Mouse (Mus musculus): Measurements from ENCODE around the gene Dnmt3a. TPM values are rescaled to one million over a fixed set of nuclear protein-coding genes. Genes with fewer than 3 reads are reported as not detected.

Gene Dnmt3a
- total and polyA plus RNA-seq, 3 experiments: 13.6 to 56.0 (median 50.9) TPM

- Histone ChIP-seq H3K27ac (no peak overlapping the region), H3K79me2 (replicated peaks; ENCODE audit: control insufficient read depth, insufficient read depth, low read length) (no peaks in the 10 kb centered on the region), H3K4me1 (ENCODE audit: control insufficient read depth, insufficient read depth, low read length) (no peaks in the 10 kb centered on the region), H3K27me3 (ENCODE audit: control insufficient read depth, insufficient read depth, low read length) (no peaks in the 10 kb centered on the region), H3K36me3 (ENCODE audit: control insufficient read depth, insufficient read depth, low read length) (no peaks in the 10 kb centered on the region), H3K4me3 (no peak overlapping the region), H3K9ac (ENCODE audit: low read depth, low read length) (no peak overlapping the region)
- TF ChIP-seq CTCF (IDR thresholded peaks at IDR 0.05) (no peak), EP300 (IDR thresholded peaks at IDR 0.05; ENCODE audit: insufficient read depth, low read depth, low read length) (no peak), POLR2A (IDR thresholded peaks at IDR 0.05; ENCODE audit: insufficient read depth, low read depth, low read length) (no peak)
- intact Hi-C loops (cut with DNase I): no loop called here
- peak in 1 of 2 experiments; percentile 13 for DNase-seq
- WGBS: 80% methylated on average over 13 of the region's 13 CpGs
These were observed 101.6 kb downstream of the Dnmt3a start for GRCm38 (mm10) chr12:3907418-3907817.

GRCm38 (mm10) chr12:3910466-3911093 is 104.8 kb downstream of the Dnmt3a start:
- DNase-seq: peak; percentile 2 to 15

GRCm38 (mm10) chr12:3911831-3912348 is 106.1 kb downstream of the Dnmt3a start:
- TF ChIP-seq CTCF (IDR thresholded peaks at IDR 0.05) (no peak), EP300 (IDR thresholded peaks at IDR 0.05; ENCODE audit: insufficient read depth, low read depth, low read length) (no peak), POLR2A (IDR thresholded peaks at IDR 0.05; ENCODE audit: insufficient read depth, low read depth, low read length) (no peak)
- H3K27ac ChIP-seq: no peak overlapping the region
- WGBS: 86% methylated on average over 7 of the region's 7 CpGs
- no peaks in the 10 kb centered on the region for H3K27me3 ChIP-seq (ENCODE audit: control insufficient read depth, insufficient read depth, low read length)
- no peaks in the 10 kb centered on the region for H3K36me3 ChIP-seq (ENCODE audit: control insufficient read depth, insufficient read depth, low read length)
- no peak for DNase-seq
- no peak overlapping the region for H3K4me3 ChIP-seq
- no peaks in the 10 kb centered on the region for H3K4me1 ChIP-seq (ENCODE audit: control insufficient read depth, insufficient read depth, low read length)
- no peaks in the 10 kb centered on the region for H3K79me2 ChIP-seq (replicated peaks; ENCODE audit: control insufficient read depth, insufficient read depth, low read length)
- H3K9ac ChIP-seq (ENCODE audit: low read depth, low read length): no peak overlapping the region
- intact Hi-C loops (cut with DNase I): no loop called here

More at GRCm38 (mm10) chr12:3910466-3911093, 104.8 kb downstream of the Dnmt3a start:
- intact Hi-C loops (cut with DNase I): no loop called here
- 78% methylated on average over 10 of the region's 10 CpGs for WGBS
- Histone ChIP-seq H3K27ac (no peak overlapping the region), H3K36me3 (ENCODE audit: control insufficient read depth, insufficient read depth, low read length) (no peaks in the 10 kb centered on the region), H3K4me3 (no peak overlapping the region), H3K9ac (ENCODE audit: low read depth, low read length) (no peak overlapping the region), H3K4me1 (ENCODE audit: control insufficient read depth, insufficient read depth, low read length) (no peaks in the 10 kb centered on the region), H3K79me2 (replicated peaks; ENCODE audit: control insufficient read depth, insufficient read depth, low read length) (no peaks in the 10 kb centered on the region), H3K27me3 (ENCODE audit: control insufficient read depth, insufficient read depth, low read length) (no peaks in the 10 kb centered on the region)
- TF ChIP-seq CTCF (IDR thresholded peaks at IDR 0.05) (no peak), POLR2A (IDR thresholded peaks at IDR 0.05; ENCODE audit: insufficient read depth, low read depth, low read length) (no peak), EP300 (IDR thresholded peaks at IDR 0.05; ENCODE audit: insufficient read depth, low read depth, low read length) (no peak)

GRCm38 (mm10) chr12:3915852-3916251 is 110.0 kb downstream of the Dnmt3a start:
- Histone ChIP-seq H3K27me3 (ENCODE audit: control insufficient read depth, insufficient read depth, low read length) (no peaks in the 10 kb centered on the region), H3K27ac (no peak overlapping the region), H3K9ac (ENCODE audit: low read depth, low read length) (no peak overlapping the region), H3K79me2 (replicated peaks; ENCODE audit: control insufficient read depth, insufficient read depth, low read length) (no peaks in the 10 kb centered on the region), H3K4me3 (no peak overlapping the region), H3K4me1 (ENCODE audit: control insufficient read depth, insufficient read depth, low read length) (no peaks in the 10 kb centered on the region), H3K36me3 (ENCODE audit: control insufficient read depth, insufficient read depth, low read length) (no peaks in the 10 kb centered on the region)
- DNase-seq: no peak
- WGBS: 70% methylated on average over 3 of the region's 3 CpGs
- TF ChIP-seq EP300 (IDR thresholded peaks at IDR 0.05; ENCODE audit: insufficient read depth, low read depth, low read length): no peak
- no peak for TF ChIP-seq CTCF (IDR thresholded peaks at IDR 0.05)
- TF ChIP-seq POLR2A (IDR thresholded peaks at IDR 0.05; ENCODE audit: insufficient read depth, low read depth, low read length): no peak
- intact Hi-C loops (cut with DNase I): no loop called here

GRCm38 (mm10) chr12:3917668-3918341 is 112.0 kb downstream of the Dnmt3a start:
- intact Hi-C loops (cut with DNase I): no loop called here
- no peak for TF ChIP-seq EP300 (IDR thresholded peaks at IDR 0.05; ENCODE audit: insufficient read depth, low read depth, low read length)
- no peak for TF ChIP-seq POLR2A (IDR thresholded peaks at IDR 0.05; ENCODE audit: insufficient read depth, low read depth, low read length)
- no peak for TF ChIP-seq CTCF (IDR thresholded peaks at IDR 0.05)
- no peak overlapping the region for H3K9ac ChIP-seq (ENCODE audit: low read depth, low read length)
- H3K4me3 ChIP-seq: no peak overlapping the region
- DNase-seq: no peak
- H3K79me2 ChIP-seq (replicated peaks; ENCODE audit: control insufficient read depth, insufficient read depth, low read length): no peaks in the 10 kb centered on the region
- H3K27me3 ChIP-seq (ENCODE audit: control insufficient read depth, insufficient read depth, low read length): no peaks in the 10 kb centered on the region
- 33% methylated on average over 14 of the region's 14 CpGs for WGBS
- no peaks in the 10 kb centered on the region for H3K4me1 ChIP-seq (ENCODE audit: control insufficient read depth, insufficient read depth, low read length)
- no peak overlapping the region for H3K27ac ChIP-seq
- H3K36me3 ChIP-seq (ENCODE audit: control insufficient read depth, insufficient read depth, low read length): no peaks in the 10 kb centered on the region

- DNase-seq: no peak
- Histone ChIP-seq H3K9ac (ENCODE audit: low read depth, low read length) (no peak overlapping the region), H3K36me3 (ENCODE audit: control insufficient read depth, insufficient read depth, low read length) (no peaks in the 10 kb centered on the region), H3K27ac (no peak overlapping the region), H3K4me1 (ENCODE audit: control insufficient read depth, insufficient read depth, low read length) (no peaks in the 10 kb centered on the region), H3K27me3 (ENCODE audit: control insufficient read depth, insufficient read depth, low read length) (no peaks in the 10 kb centered on the region), H3K79me2 (replicated peaks; ENCODE audit: control insufficient read depth, insufficient read depth, low read length) (no peaks in the 10 kb centered on the region), H3K4me3 (no peak overlapping the region)
- intact Hi-C loops (cut with DNase I): no loop called here
- 68% methylated on average over 3 of the region's 3 CpGs for WGBS
- TF ChIP-seq EP300 (IDR thresholded peaks at IDR 0.05; ENCODE audit: insufficient read depth, low read depth, low read length) (no peak), POLR2A (IDR thresholded peaks at IDR 0.05; ENCODE audit: insufficient read depth, low read depth, low read length) (no peak), CTCF (IDR thresholded peaks at IDR 0.05) (no peak)
These were observed 112.8 kb downstream of the Dnmt3a start for GRCm38 (mm10) chr12:3918577-3918976.
